Mouse (Mus musculus) liver, adult 2 months (tissue): ENCODE measurements at regions not wholly inside any gene's neighbourhood (a gene's known extent, or its start where the extent isn't known, plus 50 kb on each side); places are given as distances from the start of the nearest gene placed in this dataset.

Experiments
- DNase-seq: peaks from one replicate; pipeline ENCODE4 v3.0.0-alpha.2; 2011; ENCODE audit warnings: low read depth, low spot score; ENCODE audit errors: extremely low read depth
- H3K27ac ChIP-seq: fragments of 200-500 bp; replicated peaks from 2 replicates; pipeline ENCODE4 v1.5.1; 2012; ENCODE audit warnings: low read depth, mild to moderate bottlenecking, control low read depth, inconsistent platforms, low read length; ENCODE audit not compliant: insufficient read depth
- H3K27me3 ChIP-seq: fragments of 200-500 bp; 2 replicates; pipeline ENCODE4 v1.6.1; 2012; ENCODE audit warnings: mild to moderate bottlenecking, moderate library complexity, low read length, inconsistent platforms; ENCODE audit not compliant: control insufficient read depth, insufficient read depth
- H3K36me3 ChIP-seq: fragments of 200-500 bp; 2 replicates; pipeline ENCODE4 v1.6.1; 2012; ENCODE audit warnings: low read length, inconsistent platforms; ENCODE audit not compliant: control insufficient read depth, insufficient read depth
- H3K4me1 ChIP-seq: fragments of 200-500 bp; 2 replicates; pipeline ENCODE4 v1.6.1; 2011; ENCODE audit warnings: low read length; ENCODE audit not compliant: control insufficient read depth, insufficient read depth
- H3K4me3 ChIP-seq: fragments of 200-500 bp; 2 replicates; pipeline ENCODE4 v1.5.1; 2011; ENCODE audit warnings: low read depth, mild to moderate bottlenecking, control low read depth, low read length, moderate library complexity; ENCODE audit not compliant: insufficient read depth
- H3K79me2 ChIP-seq: fragments of 200-500 bp; 2 replicates; pipeline ENCODE4 v1.6.1; 2012; ENCODE audit warnings: inconsistent platforms, mild to moderate bottlenecking, low read length, moderate library complexity; ENCODE audit not compliant: control insufficient read depth, insufficient read depth
- H3K9ac ChIP-seq: fragments of 200-500 bp; 2 replicates; pipeline ENCODE4 v1.6.1; 2012; ENCODE audit warnings: low read depth, mild to moderate bottlenecking, control low read depth, inconsistent platforms, low read length
- CTCF ChIP-seq: fragments of 200-500 bp; IDR thresholded peaks from 2 replicates; pipeline ENCODE4 v1.5.1; 2011; ENCODE audit warnings: low read depth, low read length, control low read depth
- POLR2A ChIP-seq: fragments of 200-500 bp; IDR thresholded peaks from 2 replicates; pipeline ENCODE4 v1.6.1; 2011; ENCODE audit warnings: low read length, control low read depth; ENCODE audit not compliant: insufficient read depth; ENCODE audit errors: extremely low read depth
- WGBS: fragments of 180-500 bp; shearing (Covaris S2); methylation state at CpG from one replicate; pipeline ENCODE4 v1.1.7; 2018; 5-methylcytosine and 5-hydroxymethylcytosine counted together

- peak; percentile 90 for DNase-seq
- 18% methylated on average over 2 of the region's 2 CpGs for WGBS
- H3K4me3 ChIP-seq, result no peak overlapping the region
These were observed 58.4 kb upstream of the Shcbp1 start for GRCm38 (mm10) chr8:4837719-4838118.

GRCm38 (mm10) chr8:4836651-4837050 is 57.3 kb upstream of the Shcbp1 start:
- H3K4me1 ChIP-seq, result peaks cover 22% of the 10 kb centered on the region
- no peak overlapping the region for H3K9ac ChIP-seq
- H3K4me3 ChIP-seq, result no peak overlapping the region
- H3K27me3 ChIP-seq, result no peaks in the 10 kb centered on the region
- 85% methylated on average over 2 of the region's 2 CpGs for WGBS
- TF ChIP-seq CTCF, result no peak
- no peaks in the 10 kb centered on the region for H3K36me3 ChIP-seq
- no peaks in the 10 kb centered on the region for H3K79me2 ChIP-seq
- H3K27ac ChIP-seq, result no peak overlapping the region
- no peak for DNase-seq

More at GRCm38 (mm10) chr8:4837719-4838118, 58.4 kb upstream of the Shcbp1 start:
- Histone ChIP-seq H3K27ac (peak overlapping the region; percentile 99; the same call in 1 of the 2 replicates), H3K79me2 (no peaks in the 10 kb centered on the region), H3K36me3 (no peaks in the 10 kb centered on the region), H3K4me1 (peaks cover 22% of the 10 kb centered on the region), H3K9ac (no peak overlapping the region), H3K27me3 (no peaks in the 10 kb centered on the region)
- TF ChIP-seq CTCF (no peak), POLR2A (no peak)
